Mouse (Mus musculus) intestine, embryonic 15.5 days (tissue): ENCODE measurements around the gene Usp34. TPM values are rescaled to one million over a fixed set of nuclear protein-coding genes. Genes with fewer than 3 reads are reported as not detected.
"Not testable (repeated sequence)": the region's sequence is repeated elsewhere in the genome, so short reads cannot be mapped to it uniquely, and the experiment has no call there.

ENCODE experiments used
- ATAC-seq: fragments of 200-750 bp; cut with Nextera tagmentation; 2 replicates; pipeline ENCODE4 v1.8.0; 2017; ENCODE audit warnings: moderate TSS enrichment, moderate library complexity
- H3K27ac ChIP-seq: fragments of 300-500 bp; sonication (generic); 2 replicates; pipeline ENCODE4 v1.5.1; 2015; ENCODE audit warnings: mild to moderate bottlenecking, inconsistent platforms
- H3K27me3 ChIP-seq: fragments of 300-500 bp; sonication (generic); replicated peaks from 2 replicates; pipeline ENCODE4 v1.6.1; 2015; ENCODE audit warnings: inconsistent platforms
- H3K36me3 ChIP-seq: fragments of 300-500 bp; sonication (generic); 2 replicates; pipeline ENCODE4 v1.6.1; 2015; ENCODE audit warnings: inconsistent platforms
- H3K4me1 ChIP-seq: fragments of 300-500 bp; sonication (generic); replicated peaks from 2 replicates; pipeline ENCODE4 v1.6.1; 2015; ENCODE audit warnings: inconsistent platforms
- H3K4me2 ChIP-seq: fragments of 300-500 bp; sonication (generic); replicated peaks from 2 replicates; pipeline ENCODE4 v1.6.1; 2015; ENCODE audit warnings: mild to moderate bottlenecking, inconsistent platforms
- H3K4me3 ChIP-seq: fragments of 300-500 bp; sonication (generic); replicated peaks from 2 replicates; pipeline ENCODE4 v1.5.1; 2015; ENCODE audit warnings: inconsistent platforms
- H3K9ac ChIP-seq: fragments of 300-500 bp; sonication (generic); 2 replicates; pipeline ENCODE4 v1.6.1; 2015; ENCODE audit warnings: inconsistent platforms
- H3K9me3 ChIP-seq: fragments of 300-500 bp; sonication (generic); 2 replicates; pipeline ENCODE4 v1.6.1; 2016; ENCODE audit warnings: inconsistent platforms
- WGBS: fragments of 180-500 bp; shearing (Covaris S2); methylation state at CpG from one replicate; pipeline ENCODE4 v1.1.7; 2015; 5-methylcytosine and 5-hydroxymethylcytosine counted together
- polyA plus RNA-seq: library from polyadenylated mRNA; unstranded; fragments of >200 nt; fragmentation: Nextera tagmentation; extraction: Ambion mirVana; gene quantifications from 2 replicates; pipeline ENCODE4 v1.2.1, GENCODE M21; 2015

The Usp34 gene
- polyA plus RNA-seq, result 20.3 and 22.4 TPM in 2 replicates

- H3K9me3 ChIP-seq, result no peaks in the 10 kb centered on the region
- H3K4me1 ChIP-seq, result peaks cover 7% of the 10 kb centered on the region; the same call in 1 of the 2 replicates
- H3K27me3 ChIP-seq, result no peaks in the 10 kb centered on the region
- peak within 1 kb of the TSS; percentile 85 for H3K4me3 ChIP-seq
- ATAC-seq, result peak; percentile 75
- H3K9ac ChIP-seq, result peak within 1 kb of the TSS; percentile 94
- H3K36me3 ChIP-seq, result no peaks in the 10 kb centered on the region
- peak within 1 kb of the TSS; percentile 72 for H3K4me2 ChIP-seq
- WGBS, result under 1% methylated on average over 45 of the region's 80 CpGs
- H3K27ac ChIP-seq, result peak within 1 kb of the TSS; percentile 99
Observed at GRCm38 (mm10) chr11:23306764-23307565, at the start of gene Usp34. Usp34 (plus strand) TSS chr11:23306895.

GRCm38 (mm10) chr11:23259073-23259472, 47.6 kb upstream of the Usp34 start:
- no peak overlapping the region for H3K9ac ChIP-seq
- 0 out of 2 replicates have a peak, but pooled peaks cover 4% of the 10 kb centered on the region for H3K36me3 ChIP-seq
- WGBS, result 86% methylated on average over 4 of the region's 4 CpGs
- H3K27ac ChIP-seq, result no peak overlapping the region
- no peaks in the 10 kb centered on the region for H3K9me3 ChIP-seq
- no peaks in the 10 kb centered on the region for H3K27me3 ChIP-seq
- no peak for ATAC-seq
- H3K4me2 ChIP-seq, result peak overlapping the region; percentile 30; the same call in 1 of the 2 replicates
- H3K4me1 ChIP-seq, result peaks cover 6% of the 10 kb centered on the region
- H3K4me3 ChIP-seq, result no peak overlapping the region

GRCm38 (mm10) chr11:23259481-23259880, 47.2 kb upstream of the Usp34 start:
- ATAC-seq, result no peak
- 73% methylated on average over 1 of the region's 1 CpGs for WGBS
- no peak overlapping the region for H3K4me2 ChIP-seq

GRCm38 (mm10) chr11:23260186-23260585, 46.5 kb upstream of the Usp34 start:
- Histone ChIP-seq H3K9me3 (no peaks in the 10 kb centered on the region), H3K27me3 (no peaks in the 10 kb centered on the region), H3K27ac (no peak overlapping the region), H3K4me1 (peaks cover 6% of the 10 kb centered on the region), H3K36me3 (peaks cover 7% of the 10 kb centered on the region; the same call in 1 of the 2 replicates), H3K4me3 (no peak overlapping the region), H3K4me2 (no peak overlapping the region), H3K9ac (no peak overlapping the region)
- 65% methylated on average over 1 of the region's 1 CpGs for WGBS
- ATAC-seq, result no peak

More at GRCm38 (mm10) chr11:23259481-23259880, 47.2 kb upstream of the Usp34 start:
- Histone ChIP-seq H3K4me3 (no peak overlapping the region), H3K27me3 (no peaks in the 10 kb centered on the region), H3K36me3 (0 out of 2 replicates have a peak, but pooled peaks cover 4% of the 10 kb centered on the region), H3K27ac (no peak overlapping the region), H3K9ac (no peak overlapping the region), H3K9me3 (no peaks in the 10 kb centered on the region), H3K4me1 (peaks cover 6% of the 10 kb centered on the region)

- no peaks in the 10 kb centered on the region for H3K27me3 ChIP-seq
- peaks cover 6% of the 10 kb centered on the region for H3K4me1 ChIP-seq
- H3K4me3 ChIP-seq, result no peak overlapping the region
- ATAC-seq, result no peak
- no peak overlapping the region for H3K27ac ChIP-seq
- H3K36me3 ChIP-seq, result peaks cover 12% of the 10 kb centered on the region; the same call in 1 of the 2 replicates
- no peak overlapping the region for H3K9ac ChIP-seq
- H3K9me3 ChIP-seq, result no peaks in the 10 kb centered on the region
- no peak overlapping the region for H3K4me2 ChIP-seq
- WGBS, result 67% methylated on average over 3 of the region's 3 CpGs
Observed at GRCm38 (mm10) chr11:23261490-23261889, 45.2 kb upstream of the Usp34 start.

GRCm38 (mm10) chr11:23264949-23265348, 41.7 kb upstream of the Usp34 start:
- H3K27ac ChIP-seq, result no peak overlapping the region
- ATAC-seq, result no peak
- peaks cover 6% of the 10 kb centered on the region; the same call in 1 of the 2 replicates for H3K4me1 ChIP-seq
- H3K4me3 ChIP-seq, result no peak overlapping the region
- no peak overlapping the region for H3K4me2 ChIP-seq
- no peaks in the 10 kb centered on the region for H3K27me3 ChIP-seq
- H3K9me3 ChIP-seq, result no peaks in the 10 kb centered on the region
- H3K36me3 ChIP-seq, result peaks cover 14% of the 10 kb centered on the region; the same call in 1 of the 2 replicates
- H3K9ac ChIP-seq, result no peak overlapping the region

GRCm38 (mm10) chr11:23271770-23272724, 34.6 kb upstream of the Usp34 start:
- no peaks in the 10 kb centered on the region for H3K4me1 ChIP-seq
- ATAC-seq, result peak; percentile 36; the same call in 1 of the 2 replicates
- H3K27ac ChIP-seq, result no peak overlapping the region
- no peak overlapping the region for H3K4me2 ChIP-seq
- no peaks in the 10 kb centered on the region for H3K27me3 ChIP-seq
- no peaks in the 10 kb centered on the region for H3K9me3 ChIP-seq
- H3K36me3 ChIP-seq, result 0 out of 2 replicates have a peak, but pooled peaks cover 13% of the 10 kb centered on the region
- WGBS, result 77% methylated on average over 4 of the region's 4 CpGs
- no peak overlapping the region for H3K9ac ChIP-seq
- H3K4me3 ChIP-seq, result no peak overlapping the region

GRCm38 (mm10) chr11:23275780-23276179, 30.9 kb upstream of the Usp34 start:
- no peaks in the 10 kb centered on the region for H3K9me3 ChIP-seq
- no peak for ATAC-seq
- no peaks in the 10 kb centered on the region for H3K27me3 ChIP-seq
- no peak overlapping the region for H3K9ac ChIP-seq
- H3K4me2 ChIP-seq, result no peak overlapping the region
- 0 out of 2 replicates have a peak, but pooled peaks cover 13% of the 10 kb centered on the region for H3K36me3 ChIP-seq
- no peaks in the 10 kb centered on the region for H3K4me1 ChIP-seq
- no peak overlapping the region for H3K27ac ChIP-seq
- 78% methylated on average over 3 of the region's 3 CpGs for WGBS
- H3K4me3 ChIP-seq, result no peak overlapping the region

- H3K36me3 ChIP-seq, result peaks cover 17% of the 10 kb centered on the region
- 96% methylated on average over 4 of the region's 4 CpGs for WGBS
- no peak overlapping the region for H3K9ac ChIP-seq
- no peak overlapping the region for H3K4me2 ChIP-seq
- H3K27ac ChIP-seq, result no peak overlapping the region
- no peaks in the 10 kb centered on the region for H3K4me1 ChIP-seq
- H3K27me3 ChIP-seq, result no peaks in the 10 kb centered on the region
- no peak overlapping the region for H3K4me3 ChIP-seq
- no peaks in the 10 kb centered on the region for H3K9me3 ChIP-seq
- ATAC-seq, result no peak
Observed at GRCm38 (mm10) chr11:23284469-23284868, 22.2 kb upstream of the Usp34 start.

GRCm38 (mm10) chr11:23288866-23289265, 17.8 kb upstream of the Usp34 start:
- H3K9ac ChIP-seq, H3K4me2 ChIP-seq, H3K27me3 ChIP-seq, ATAC-seq, H3K27ac ChIP-seq, H3K9me3 ChIP-seq, H3K4me1 ChIP-seq, H3K4me3 ChIP-seq: not testable (repeated sequence)
- peaks cover 24% of the 10 kb centered on the region for H3K36me3 ChIP-seq
- WGBS, result 82% methylated on average over 4 of the region's 4 CpGs

- H3K36me3 ChIP-seq, result peaks cover 26% of the 10 kb centered on the region
- 95% methylated on average over 2 of the region's 2 CpGs for WGBS
- no peaks in the 10 kb centered on the region for H3K27me3 ChIP-seq
- H3K27ac ChIP-seq, result no peak overlapping the region
- H3K9ac ChIP-seq, result no peak overlapping the region
- H3K4me1 ChIP-seq, result no peaks in the 10 kb centered on the region
- no peak overlapping the region for H3K4me2 ChIP-seq
- H3K4me3 ChIP-seq, result no peak overlapping the region
- ATAC-seq, result no peak
- H3K9me3 ChIP-seq, result no peaks in the 10 kb centered on the region
Observed at GRCm38 (mm10) chr11:23297379-23297778, 9.3 kb upstream of the Usp34 start.

- Histone ChIP-seq H3K27ac (no peak overlapping the region), H3K36me3 (peaks cover 21% of the 10 kb centered on the region), H3K27me3 (no peaks in the 10 kb centered on the region), H3K9ac (no peak overlapping the region), H3K9me3 (no peaks in the 10 kb centered on the region), H3K4me3 (no peak overlapping the region), H3K4me1 (no peaks in the 10 kb centered on the region), H3K4me2 (no peak overlapping the region)
- WGBS, result 88% methylated on average over 2 of the region's 2 CpGs
- no peak for ATAC-seq
Observed at GRCm38 (mm10) chr11:23298301-23298700, 8.4 kb upstream of the Usp34 start.
